Mouse (Mus musculus): ENCODE results near the gene Papolb.

DNA sequence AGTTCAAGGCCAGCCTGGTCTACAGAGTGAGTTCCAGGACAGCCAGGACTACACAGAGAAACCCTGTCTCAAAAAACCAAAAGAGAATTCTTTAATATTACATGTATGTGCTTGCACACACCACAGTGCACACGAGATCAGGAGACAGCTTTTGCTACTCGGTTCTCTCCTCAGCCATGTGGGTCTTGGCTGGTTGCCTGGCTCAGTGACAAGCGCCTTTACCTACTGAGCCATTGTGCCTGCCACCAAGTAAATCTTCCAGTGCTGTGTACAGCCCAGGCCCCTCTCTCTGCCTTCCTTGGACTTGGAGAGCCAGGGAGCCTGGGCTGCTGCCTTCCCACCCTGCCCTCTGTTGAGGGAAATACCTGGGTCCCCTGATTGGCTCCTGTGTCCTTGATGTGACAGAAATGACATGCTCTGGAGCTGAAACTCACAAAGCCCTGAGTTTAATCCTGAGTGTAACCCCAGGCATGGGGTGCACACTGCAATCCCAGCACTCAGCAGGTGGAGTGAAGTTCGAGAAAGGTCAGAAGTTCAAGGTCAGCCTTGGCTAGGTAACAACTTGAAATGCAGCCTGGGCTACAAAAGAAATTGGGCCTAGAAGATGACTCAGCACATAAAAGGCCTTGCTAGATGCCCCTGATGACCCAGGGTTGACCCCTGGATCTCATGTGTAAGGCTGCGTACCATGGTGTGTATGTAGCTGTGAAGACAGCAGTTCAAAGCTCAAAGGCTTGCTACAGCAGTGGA, 51.8 kb downstream of the Papolb start:
- TF ChIP-seq CTCF (IDR thresholded peaks at IDR 0.05; ENCODE audit: low read depth, low read length) (no peak), POLR2A (IDR thresholded peaks at IDR 0.05; ENCODE audit: extremely low read depth, insufficient read depth, low read length) (no peak)

Measured in liver, adult 2 months (tissue).